Mouse (Mus musculus) ES-Bruce4 (cell line): Measurements from ENCODE around the gene Mrps9. TPM values are rescaled to one million over a fixed set of nuclear protein-coding genes. Genes with fewer than 3 reads are reported as not detected.

Source experiments
- H3K27ac ChIP-seq: 2 replicates; pipeline ENCODE4 v1.5.1; 2012; ENCODE audit warnings: low read length, inconsistent platforms; ENCODE audit not compliant: insufficient read depth
- H3K27me3 ChIP-seq: 2 replicates; pipeline ENCODE4 v1.6.1; 2012; ENCODE audit warnings: mild to moderate bottlenecking, low read length, inconsistent platforms; ENCODE audit not compliant: control insufficient read depth, poor library complexity, insufficient read depth, severe bottlenecking
- H3K36me3 ChIP-seq: 2 replicates; pipeline ENCODE4 v1.6.1; 2012; ENCODE audit warnings: inconsistent platforms, mild to moderate bottlenecking, low read length, moderate library complexity; ENCODE audit not compliant: control insufficient read depth, poor library complexity, insufficient read depth, severe bottlenecking
- H3K4me1 ChIP-seq: one replicate; pipeline ENCODE4 v1.8.1; 2011; ENCODE audit warnings: low read length; ENCODE audit not compliant: control insufficient read depth, insufficient read depth
- H3K4me3 ChIP-seq: 2 replicates; pipeline ENCODE4 v1.5.1; 2011; ENCODE audit warnings: low read depth, mild to moderate bottlenecking, low read length
- H3K9ac ChIP-seq: 2 replicates; pipeline ENCODE4 v1.6.1; 2012; ENCODE audit warnings: low read depth, mild to moderate bottlenecking, inconsistent platforms; ENCODE audit not compliant: poor library complexity, severe bottlenecking
- H3K9me3 ChIP-seq: replicated peaks from 2 replicates; pipeline ENCODE4 v1.6.1; 2012; ENCODE audit warnings: mild to moderate bottlenecking, low read length, inconsistent platforms; ENCODE audit not compliant: control insufficient read depth, poor library complexity, insufficient read depth, severe bottlenecking
- CTCF ChIP-seq: IDR thresholded peaks from one replicate; pipeline ENCODE4 v1.8.1; 2011; ENCODE audit warnings: low read depth, low read length
- EP300 ChIP-seq: IDR thresholded peaks from 2 replicates; pipeline ENCODE4 v1.6.1; 2011; ENCODE audit warnings: low read depth, low read length; ENCODE audit not compliant: insufficient read depth
- POLR2A ChIP-seq: IDR thresholded peaks from one replicate; pipeline ENCODE4 v1.8.1; 2011; ENCODE audit warnings: low read length; ENCODE audit not compliant: insufficient read depth
- polyA plus RNA-seq: library from polyadenylated mRNA; stranded (reverse); fragments of >200 nt; gene quantifications from 2 replicates; pipeline ENCODE4 v1.2.4, GENCODE M21; 2011; ENCODE audit warnings: low read depth; ENCODE audit not compliant: missing spikeins, insufficient read depth, insufficient read length

The Mrps9 gene
- polyA plus RNA-seq, 1 experiment, result 65.8 TPM

DNA sequence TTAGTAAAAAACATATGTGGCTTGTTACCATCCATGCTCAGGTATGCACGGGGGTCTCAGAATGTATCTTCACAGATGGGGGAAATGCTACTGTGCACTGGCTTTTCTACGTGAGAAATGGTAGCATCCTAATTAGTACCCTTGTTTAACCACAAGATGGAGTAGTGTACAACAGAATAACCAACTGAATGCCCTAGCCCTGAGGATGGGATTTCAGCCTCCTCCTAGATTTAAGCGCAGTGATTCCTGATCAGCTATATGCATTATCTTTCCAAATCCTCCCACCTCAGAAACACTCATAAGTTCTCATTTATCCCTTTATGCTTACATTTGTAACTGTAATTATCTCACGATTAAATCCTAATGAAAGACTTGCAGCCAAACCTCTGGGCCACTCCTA is 64.0 kb downstream of the Mrps9 start:
- Histone ChIP-seq H3K4me1 (no peaks in the 10 kb centered on the region), H3K27me3 (no peaks in the 10 kb centered on the region), H3K9me3 (no peaks in the 10 kb centered on the region), H3K9ac (no peak overlapping the region), H3K36me3 (no peaks in the 10 kb centered on the region), H3K27ac (no peak overlapping the region), H3K4me3 (no peak overlapping the region)
- no peak for TF ChIP-seq POLR2A
- no peak for TF ChIP-seq EP300
- no peak for TF ChIP-seq CTCF

DNA sequence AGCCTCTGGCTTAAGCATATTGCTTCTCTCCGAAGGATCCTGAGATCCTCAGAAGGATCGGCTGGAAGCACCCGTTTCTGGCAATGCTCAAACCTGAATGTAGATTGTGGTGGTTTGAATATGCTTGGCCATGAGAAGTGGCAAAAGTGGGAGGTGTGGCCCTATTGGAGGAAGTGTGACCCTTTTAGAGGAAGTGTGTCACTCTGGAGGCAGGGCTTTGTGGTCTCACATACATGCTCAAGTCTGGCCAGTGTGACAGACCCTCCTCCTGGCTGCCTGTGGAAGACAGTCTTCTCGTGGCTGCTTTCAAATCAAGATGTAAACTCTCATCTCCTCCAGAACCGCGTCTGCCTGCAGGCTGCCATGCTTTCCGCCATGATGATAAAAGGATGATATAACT is 65.7 kb downstream of the Mrps9 start:
- Histone ChIP-seq H3K36me3 (no peaks in the 10 kb centered on the region), H3K9me3 (no peaks in the 10 kb centered on the region), H3K4me3 (no peak overlapping the region), H3K27ac (no peak overlapping the region), H3K9ac (no peak overlapping the region), H3K4me1 (no peaks in the 10 kb centered on the region), H3K27me3 (no peaks in the 10 kb centered on the region)
- TF ChIP-seq CTCF (no peak), EP300 (no peak), POLR2A (no peak)

DNA sequence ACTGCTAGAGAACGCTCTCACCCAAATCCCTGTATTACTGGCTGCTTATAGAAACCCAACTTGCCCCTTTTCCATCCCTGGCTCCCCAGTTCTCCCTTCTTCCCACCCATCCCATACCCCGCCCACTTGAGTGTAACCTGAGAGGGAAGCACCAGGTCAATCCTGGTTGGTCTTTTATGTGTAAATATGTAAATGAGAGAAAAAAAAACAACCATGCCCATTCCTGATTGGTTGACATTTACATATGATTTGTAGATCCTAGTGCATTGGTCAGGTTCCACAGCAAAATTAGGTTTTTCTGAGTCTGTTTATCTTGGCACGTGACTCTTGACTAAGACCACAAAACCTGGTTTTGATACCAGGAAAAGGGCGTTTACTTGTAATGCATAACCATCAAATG is 66.9 kb downstream of the Mrps9 start:
- Histone ChIP-seq H3K9me3 (no peaks in the 10 kb centered on the region), H3K27me3 (no peaks in the 10 kb centered on the region), H3K36me3 (no peaks in the 10 kb centered on the region), H3K4me1 (no peaks in the 10 kb centered on the region), H3K4me3 (no peak overlapping the region), H3K27ac (no peak overlapping the region), H3K9ac (no peak overlapping the region)
- TF ChIP-seq POLR2A, result no peak
- no peak for TF ChIP-seq CTCF
- no peak for TF ChIP-seq EP300

DNA sequence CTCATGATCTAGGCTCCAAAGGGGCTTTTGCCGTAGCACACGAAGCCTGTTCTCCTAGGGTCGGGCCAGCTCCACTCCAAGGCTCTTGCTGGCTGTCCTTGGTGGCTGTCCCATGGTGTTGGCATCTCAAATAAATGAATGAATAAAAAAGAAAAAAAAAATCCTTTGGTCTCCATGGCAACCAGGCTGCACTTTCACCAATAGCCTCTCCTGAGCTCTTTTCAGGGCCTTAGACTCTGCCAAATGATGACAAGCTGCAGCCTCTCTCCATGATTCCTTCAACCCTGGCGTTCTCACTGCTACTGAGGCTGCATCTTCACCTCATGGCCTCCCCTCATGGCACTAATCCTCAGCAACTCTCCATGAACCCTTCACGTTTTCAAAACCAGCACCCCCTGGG is 72.9 kb downstream of the Mrps9 start:
- no peak for TF ChIP-seq CTCF
- no peak for TF ChIP-seq EP300
- no peak for TF ChIP-seq POLR2A
- H3K4me3 ChIP-seq, result no peak overlapping the region
- no peaks in the 10 kb centered on the region for H3K4me1 ChIP-seq
- H3K27ac ChIP-seq, result no peak overlapping the region
- no peaks in the 10 kb centered on the region for H3K27me3 ChIP-seq
- no peaks in the 10 kb centered on the region for H3K9me3 ChIP-seq
- H3K36me3 ChIP-seq, result no peaks in the 10 kb centered on the region
- H3K9ac ChIP-seq, result no peak overlapping the region

DNA sequence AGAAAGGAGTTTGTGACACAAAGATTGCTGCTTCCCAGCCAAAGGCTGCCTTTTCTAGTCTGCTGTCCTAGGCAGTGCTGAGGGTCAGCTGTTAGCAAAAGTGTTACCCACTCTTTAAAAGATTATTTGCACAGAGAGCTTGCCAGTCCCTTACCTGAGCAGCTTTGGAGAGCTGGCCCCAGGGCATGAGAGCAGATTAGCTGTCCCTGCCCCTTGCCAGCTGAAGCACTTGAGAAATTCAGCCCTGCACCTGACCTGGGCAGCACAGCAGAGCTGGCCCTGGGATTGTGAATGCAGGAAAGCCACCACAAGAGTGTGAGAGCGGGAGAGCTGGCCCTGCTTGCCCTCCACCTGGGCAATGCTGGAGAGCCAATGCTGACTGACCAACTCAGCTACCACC is 82.6 kb downstream of the Mrps9 start:
- Histone ChIP-seq H3K36me3 (no peaks in the 10 kb centered on the region), H3K9ac (no peak overlapping the region), H3K9me3 (no peaks in the 10 kb centered on the region), H3K27me3 (no peaks in the 10 kb centered on the region), H3K4me3 (no peak overlapping the region), H3K27ac (no peak overlapping the region), H3K4me1 (no peaks in the 10 kb centered on the region)
- TF ChIP-seq CTCF (no peak), EP300 (no peak), POLR2A (no peak)

DNA sequence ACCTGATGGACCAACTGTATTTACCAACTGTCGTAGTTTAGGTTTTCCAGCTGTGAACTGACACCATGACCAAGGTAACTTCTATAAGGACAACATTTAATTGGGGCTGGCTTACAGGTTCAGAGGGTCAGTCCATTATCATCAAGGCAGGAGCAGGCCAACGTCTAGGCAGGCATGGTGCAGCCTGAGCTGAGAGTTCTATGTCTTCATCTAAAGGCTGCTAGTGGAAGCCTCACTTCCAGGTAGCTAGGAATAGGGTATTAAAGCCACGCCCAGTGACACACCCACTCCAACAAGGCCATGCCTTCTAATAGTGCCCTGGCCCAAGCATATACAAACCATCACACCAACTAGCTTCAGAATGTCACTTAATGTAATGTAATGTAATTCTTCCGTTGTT is 97.5 kb downstream of the Mrps9 start:
- no peak for TF ChIP-seq CTCF
- Histone ChIP-seq H3K9ac (no peak overlapping the region), H3K4me1 (no peaks in the 10 kb centered on the region)

More for the DNA sequence above, 97.5 kb downstream of the Mrps9 start:
- Histone ChIP-seq H3K4me3 (no peak overlapping the region), H3K9me3 (no peaks in the 10 kb centered on the region), H3K36me3 (no peaks in the 10 kb centered on the region), H3K27ac (no peak overlapping the region), H3K27me3 (peaks cover 6% of the 10 kb centered on the region; the same call in 1 of the 2 replicates)
